Mouse (Mus musculus) T-cell, adult 2 months (primary cell): ENCODE results near the gene Babam2.
"Not testable (repeated sequence)": the region's sequence is repeated elsewhere in the genome, so short reads cannot be mapped to it uniquely, and the experiment has no call there.

Source experiments
- DNase-seq: peaks from one replicate; pipeline ENCODE4 v3.0.0; 2022; ENCODE audit warnings: low spot score

Babam2 gene

GRCm38 (mm10) chr5:31781624-31782023 is 84.1 kb downstream of the Babam2 start:
- no peak for DNase-seq

GRCm38 (mm10) chr5:31787201-31787600 is 89.7 kb downstream of the Babam2 start:
- no peak for DNase-seq

- DNase-seq: no peak
Observed at GRCm38 (mm10) chr5:31787622-31788021, 90.1 kb downstream of the Babam2 start.

GRCm38 (mm10) chr5:31792338-31792737 is 94.9 kb downstream of the Babam2 start:
- DNase-seq: no peak

- DNase-seq: no peak
Observed at GRCm38 (mm10) chr5:31792863-31793262, 95.4 kb downstream of the Babam2 start.

GRCm38 (mm10) chr5:31795414-31795813 is 97.9 kb downstream of the Babam2 start:
- no peak for DNase-seq

- DNase-seq: no peak
Observed at GRCm38 (mm10) chr5:31796979-31797378, 99.5 kb downstream of the Babam2 start.

- not testable (repeated sequence) for DNase-seq
Observed at GRCm38 (mm10) chr5:31804211-31804610, 106.7 kb downstream of the Babam2 start.

- no peak for DNase-seq
Observed at GRCm38 (mm10) chr5:31804751-31805150, 107.3 kb downstream of the Babam2 start.

GRCm38 (mm10) chr5:31807312-31807711 is 109.8 kb downstream of the Babam2 start:
- no peak for DNase-seq

GRCm38 (mm10) chr5:31808271-31808670 is 110.8 kb downstream of the Babam2 start:
- no peak for DNase-seq

GRCm38 (mm10) chr5:31810796-31811662 is 113.5 kb downstream of the Babam2 start:
- DNase-seq: no peak

GRCm38 (mm10) chr5:31811663-31812001 is 114.1 kb downstream of the Babam2 start:
- no peak for DNase-seq

- no peak for DNase-seq
Observed at GRCm38 (mm10) chr5:31813156-31813675, 115.7 kb downstream of the Babam2 start.

- DNase-seq: no peak
Observed at GRCm38 (mm10) chr5:31814068-31814467, 116.6 kb downstream of the Babam2 start.

- no peak for DNase-seq
Observed at GRCm38 (mm10) chr5:31815129-31815528, 117.6 kb downstream of the Babam2 start.

- no peak for DNase-seq
Observed at GRCm38 (mm10) chr5:31816082-31816481, 118.6 kb downstream of the Babam2 start.

- DNase-seq: no peak
Observed at GRCm38 (mm10) chr5:31820801-31821200, 123.3 kb downstream of the Babam2 start.

GRCm38 (mm10) chr5:31821204-31821603 is 123.7 kb downstream of the Babam2 start:
- DNase-seq: no peak

GRCm38 (mm10) chr5:31823673-31824072 is 126.2 kb downstream of the Babam2 start:
- no peak for DNase-seq

GRCm38 (mm10) chr5:31824126-31824525 is 126.6 kb downstream of the Babam2 start:
- DNase-seq: no peak

- no peak for DNase-seq
Observed at GRCm38 (mm10) chr5:31827304-31827703, 129.8 kb downstream of the Babam2 start.

- no peak for DNase-seq
Observed at GRCm38 (mm10) chr5:31827896-31828295, 130.4 kb downstream of the Babam2 start.

- no peak for DNase-seq
Observed at GRCm38 (mm10) chr5:31828747-31829146, 131.3 kb downstream of the Babam2 start.
